Mouse (Mus musculus) megakaryocyte, embryonic 14.5 days (primary cell): ENCODE results near the gene Kin.

Experiments used
- FLI1 ChIP-seq: IDR thresholded peaks from 2 replicates; pipeline ENCODE4 v1.6.1; 2012; ENCODE audit warnings: low read length, inconsistent platforms, mixed read lengths
- GATA1 ChIP-seq: IDR thresholded peaks from 3 replicates; pipeline ENCODE4 v1.6.1; 2012; ENCODE audit warnings: mixed read lengths, low read length, inconsistent platforms, borderline replicate concordance

- TF ChIP-seq GATA1 (no peak), FLI1 (no peak)
Measured at GRCm38 (mm10) chr2:10058836-10059235, 21.6 kb upstream of the Kin start.
